Mouse (Mus musculus) kidney, embryonic 14.5 days (tissue): ENCODE data around the gene Rab3d. TPM values are rescaled to one million over a fixed set of nuclear protein-coding genes. Genes with fewer than 3 reads are reported as not detected.
A peak's percentile ranks its signal among the peaks of the same experiment; 100 is the strongest.
"Not testable (repeated sequence)": the region's sequence is repeated elsewhere in the genome, so short reads cannot be mapped to it uniquely, and the experiment has no call there.

Source experiments
- ATAC-seq: fragments of 200-750 bp; cut with Nextera tagmentation; 2 replicates; pipeline ENCODE4 v1.8.0; 2017; ENCODE audit warnings: moderate number of reproducible peaks, mild to moderate bottlenecking, moderate TSS enrichment, moderate library complexity; ENCODE audit not compliant: low FRiP score, low TSS enrichment
- H3K27ac ChIP-seq: fragments of 300-500 bp; sonication (generic); 2 replicates; pipeline ENCODE4 v1.5.1; 2014; ENCODE audit warnings: low read depth, mild to moderate bottlenecking, low read length, moderate library complexity, mixed read lengths
- H3K27me3 ChIP-seq: fragments of 300-500 bp; sonication (generic); 2 replicates; pipeline ENCODE4 v1.6.1; 2014; ENCODE audit warnings: mild to moderate bottlenecking, low read length; ENCODE audit not compliant: control insufficient read depth, insufficient read depth
- H3K36me3 ChIP-seq: fragments of 300-500 bp; sonication (generic); 2 replicates; pipeline ENCODE4 v1.6.1; 2014; ENCODE audit warnings: low read length, mixed read lengths; ENCODE audit not compliant: control insufficient read depth, insufficient read depth
- H3K4me1 ChIP-seq: fragments of 300-500 bp; sonication (generic); 2 replicates; pipeline ENCODE4 v1.6.1; 2014; ENCODE audit warnings: low read length, mixed read lengths; ENCODE audit not compliant: control insufficient read depth, insufficient read depth
- H3K4me2 ChIP-seq: fragments of 300-500 bp; sonication (generic); replicated peaks from 2 replicates; pipeline ENCODE4 v1.6.1; 2014; ENCODE audit warnings: low read depth, mild to moderate bottlenecking, low read length
- H3K4me3 ChIP-seq: fragments of 300-500 bp; sonication (generic); 2 replicates; pipeline ENCODE4 v1.5.1; 2014; ENCODE audit warnings: mild to moderate bottlenecking, low read length
- H3K9ac ChIP-seq: fragments of 300-500 bp; sonication (generic); 2 replicates; pipeline ENCODE4 v1.6.1; 2014; ENCODE audit warnings: low read depth, mild to moderate bottlenecking, low read length, moderate library complexity
- H3K9me3 ChIP-seq: fragments of 300-500 bp; sonication (generic); 2 replicates; pipeline ENCODE4 v1.6.1; 2016; ENCODE audit warnings: low read length; ENCODE audit not compliant: control insufficient read depth
- WGBS: fragments of 180-500 bp; shearing (Covaris S2); extraction: QIAGEN DNeasy Blood & Tissue Kit; methylation state at CpG from one replicate; pipeline ENCODE4 v1.1.7; 2014; 5-methylcytosine and 5-hydroxymethylcytosine counted together
- polyA plus RNA-seq: library from polyadenylated mRNA; unstranded; fragments of >200 nt; fragmentation: Nextera tagmentation; extraction: Ambion mirVana; gene quantifications from 2 replicates; pipeline ENCODE4 v1.2.1, GENCODE M21; 2014

Rab3d gene
- polyA plus RNA-seq, 1 experiment from 2014 or later, result 8.3 TPM

- Histone ChIP-seq H3K27ac (no peak overlapping the region), H3K36me3 (no peaks in the 10 kb centered on the region), H3K4me3 (no peak overlapping the region), H3K27me3 (no peaks in the 10 kb centered on the region), H3K4me2 (no peak overlapping the region), H3K9ac (no peak overlapping the region), H3K9me3 (peaks cover 5% of the 10 kb centered on the region; the same call in 1 of the 2 replicates), H3K4me1 (0 out of 2 replicates have a peak, but pooled peaks cover 4% of the 10 kb centered on the region)
- 73% methylated on average over 5 of the region's 5 CpGs for WGBS
- ATAC-seq, result no peak
These were observed 52.2 kb downstream of the Rab3d start for GRCm38 (mm10) chr9:21865673-21866398.

- H3K36me3 ChIP-seq, result no peaks in the 10 kb centered on the region
- 68% methylated on average over 1 of the region's 1 CpGs for WGBS
- ATAC-seq, result no peak
These were observed 55.8 kb downstream of the Rab3d start for GRCm38 (mm10) chr9:21862181-21862580.

GRCm38 (mm10) chr9:21860349-21860748 is 57.6 kb downstream of the Rab3d start:
- H3K27ac ChIP-seq, H3K4me2 ChIP-seq, H3K36me3 ChIP-seq, H3K4me3 ChIP-seq, H3K27me3 ChIP-seq, ATAC-seq, H3K9me3 ChIP-seq, H3K9ac ChIP-seq, H3K4me1 ChIP-seq: not testable (repeated sequence)
- 57% methylated on average over 6 of the region's 6 CpGs for WGBS

More at GRCm38 (mm10) chr9:21862181-21862580, 55.8 kb downstream of the Rab3d start:
- H3K4me3 ChIP-seq, result no peak overlapping the region
- H3K27me3 ChIP-seq, result no peaks in the 10 kb centered on the region
- H3K4me2 ChIP-seq, result no peak overlapping the region
- 0 out of 2 replicates have a peak, but pooled peaks cover 7% of the 10 kb centered on the region for H3K4me1 ChIP-seq
- peaks cover 5% of the 10 kb centered on the region; the same call in 1 of the 2 replicates for H3K9me3 ChIP-seq
- H3K27ac ChIP-seq, result no peak overlapping the region
- no peak overlapping the region for H3K9ac ChIP-seq

- H3K4me1 ChIP-seq, result 0 out of 2 replicates have a peak, but pooled peaks cover 2% of the 10 kb centered on the region
- WGBS, result 84% methylated on average over 3 of the region's 3 CpGs
- no peaks in the 10 kb centered on the region for H3K36me3 ChIP-seq
- no peak for ATAC-seq
- no peak overlapping the region for H3K4me3 ChIP-seq
- H3K27me3 ChIP-seq, result no peaks in the 10 kb centered on the region
- H3K27ac ChIP-seq, result no peak overlapping the region
- no peak overlapping the region for H3K9ac ChIP-seq
- H3K9me3 ChIP-seq, result peaks cover 5% of the 10 kb centered on the region; the same call in 1 of the 2 replicates
- H3K4me2 ChIP-seq, result no peak overlapping the region
These were observed 58.4 kb downstream of the Rab3d start for GRCm38 (mm10) chr9:21859606-21860005.

GRCm38 (mm10) chr9:21858084-21858483 is 59.9 kb downstream of the Rab3d start:
- 0 out of 2 replicates have a peak, but pooled peaks cover 2% of the 10 kb centered on the region for H3K4me1 ChIP-seq
- H3K27ac ChIP-seq, result peak overlapping the region; percentile 4; the same call in 1 of the 2 replicates
- H3K36me3 ChIP-seq, result no peaks in the 10 kb centered on the region
- WGBS, result 11% methylated on average over 6 of the region's 6 CpGs
- no peak overlapping the region for H3K4me2 ChIP-seq
- ATAC-seq, result peak; percentile 45; the same call in 1 of the 2 replicates
- no peak overlapping the region for H3K4me3 ChIP-seq
- no peak overlapping the region for H3K9ac ChIP-seq
- H3K27me3 ChIP-seq, result no peaks in the 10 kb centered on the region
- peaks cover 5% of the 10 kb centered on the region; the same call in 1 of the 2 replicates for H3K9me3 ChIP-seq

- no peaks in the 10 kb centered on the region for H3K36me3 ChIP-seq
- no peaks in the 10 kb centered on the region for H3K27me3 ChIP-seq
- no peak overlapping the region for H3K4me2 ChIP-seq
- peaks cover 5% of the 10 kb centered on the region; the same call in 1 of the 2 replicates for H3K9me3 ChIP-seq
- 0 out of 2 replicates have a peak overlapping the region, but pooled peaks have one; percentile 4 for H3K27ac ChIP-seq
- WGBS, result 78% methylated on average over 2 of the region's 2 CpGs
- H3K4me1 ChIP-seq, result 0 out of 2 replicates have a peak, but pooled peaks cover 2% of the 10 kb centered on the region
- no peak overlapping the region for H3K4me3 ChIP-seq
- H3K9ac ChIP-seq, result 0 out of 2 replicates have a peak overlapping the region, but pooled peaks have one; percentile 18
- no peak for ATAC-seq
These were observed 60.5 kb downstream of the Rab3d start for GRCm38 (mm10) chr9:21857501-21857900.

Other genes starting within 250 kb of the Rab3d start
- gene Ldlr, start 194.7 kb downstream of the Rab3d start, polyA plus RNA-seq, result 13.2 and 15.8 TPM in 2 replicates
- 139 and 150 TPM in 2 replicates for gene Spc24, start 157.9 kb downstream of the Rab3d start, polyA plus RNA-seq
- 9.4 and 14.3 TPM in 2 replicates for gene Kank2, start 119.4 kb downstream of the Rab3d start, polyA plus RNA-seq
- 2.6 and 3.4 TPM in 2 replicates for gene Angptl8, start 82.7 kb downstream of the Rab3d start, polyA plus RNA-seq
- 31.9 and 39.7 TPM in 2 replicates for gene Dock6, start 65.6 kb downstream of the Rab3d start, polyA plus RNA-seq
- gene Ccdc159, start 9.3 kb upstream of the Rab3d start, polyA plus RNA-seq, result 3.4 and 4.0 TPM in 2 replicates
- gene Tmem205, start 9.4 kb upstream of the Rab3d start, polyA plus RNA-seq, result 54.0 and 67.5 TPM in 2 replicates
- 7.0 and 9.2 TPM in 2 replicates for gene Plppr2, start 18.8 kb upstream of the Rab3d start, polyA plus RNA-seq
- 11.4 and 12.8 TPM in 2 replicates for gene Swsap1, start 37.6 kb upstream of the Rab3d start, polyA plus RNA-seq
- 10.5 and 11.4 TPM in 2 replicates for gene Epor, start 45.3 kb upstream of the Rab3d start, polyA plus RNA-seq
- gene Rgl3, start 71.3 kb upstream of the Rab3d start, polyA plus RNA-seq, result 13.7 and 20.8 TPM in 2 replicates
- 1.8 and 2.3 TPM in 2 replicates for gene Ccdc151, start 84.4 kb upstream of the Rab3d start, polyA plus RNA-seq
- gene Prkcsh, start 84.6 kb upstream of the Rab3d start, polyA plus RNA-seq, result 104 and 118 TPM in 2 replicates
- 0.12 and 0.20 TPM in 2 replicates for gene Elavl3, start 133.8 kb upstream of the Rab3d start, polyA plus RNA-seq
- not detected in 2 replicates for gene Gm49318, start 153.1 kb upstream of the Rab3d start, polyA plus RNA-seq
- 9.9 and 11.0 TPM in 2 replicates for gene Zfp653, start 153.2 kb upstream of the Rab3d start, polyA plus RNA-seq
- gene Ecsit, start 167.2 kb upstream of the Rab3d start, polyA plus RNA-seq, result 29.9 and 41.5 TPM in 2 replicates
- gene Cnn1, start 181.0 kb upstream of the Rab3d start, polyA plus RNA-seq, result 4.7 and 5.1 TPM in 2 replicates
- gene Elof1, start 199.0 kb upstream of the Rab3d start, polyA plus RNA-seq, result 216 and 237 TPM in 2 replicates
- 3.3 TPM in 2 replicates for gene Acp5, start 217.5 kb upstream of the Rab3d start, polyA plus RNA-seq
- 68.6 and 82.9 TPM in 2 replicates for gene Pigyl, start 238.7 kb upstream of the Rab3d start, polyA plus RNA-seq